Mouse (Mus musculus): ENCODE results near the gene Zfp819. TPM values are rescaled to one million over a fixed set of nuclear protein-coding genes. Genes with fewer than 3 reads are reported as not detected.

Gene Zfp819
- total RNA-seq (2014; fragmentation: Nextera tagmentation) (not detected in 2 replicates), total RNA-seq (2017) (0.05 TPM in 1 of 2 replicates, not detected in the other), polyA plus RNA-seq (2012) (not detected in 2 replicates)

- Histone ChIP-seq H3K9me3 (replicated peaks) (no peaks in the 10 kb centered on the region), H3K36me3 (replicated peaks) (no peaks in the 10 kb centered on the region), H3K27me3 (ENCODE audit: insufficient read depth, low read length) (no peaks in the 10 kb centered on the region), H3K4me3 (ENCODE audit: low read depth, low read length) (no peak within 1 kb of the TSS), H3K4me1 (ENCODE audit: insufficient read depth, low read depth, low read length) (no peaks in the 10 kb centered on the region)
- DNase-seq (ENCODE audit: low spot score) (no peak), ATAC-seq (ENCODE audit: extremely low read depth, insufficient number of reproducible peaks, low FRiP score, poor library complexity, severe bottlenecking) (no peak)
- no peak for TF ChIP-seq CTCF (IDR thresholded peaks at IDR 0.05; ENCODE audit: low read depth, low read length)
- TF ChIP-seq POLR2AphosphoS5 (IDR thresholded peaks at IDR 0.05; ENCODE audit: insufficient replicate concordance, low read depth, low read length), result no peak
- TF ChIP-seq GATA1 (IDR thresholded peaks at IDR 0.05; ENCODE audit: borderline replicate concordance, low read length), result no peak
- TF ChIP-seq GATA2 (IDR thresholded peaks at IDR 0.05; ENCODE audit: borderline replicate concordance, low read depth, low read length), result no peak
- TF ChIP-seq TAL1 (conservative IDR thresholded peaks at IDR 0.05; ENCODE audit: low read depth, low read length), result no peak
These were observed at the start of gene Zfp819 for GRCm38 (mm10) chr7:43606896-43607742. Gene Zfp819, plus strand, starts transcription at chr7:43607169.

DNA sequence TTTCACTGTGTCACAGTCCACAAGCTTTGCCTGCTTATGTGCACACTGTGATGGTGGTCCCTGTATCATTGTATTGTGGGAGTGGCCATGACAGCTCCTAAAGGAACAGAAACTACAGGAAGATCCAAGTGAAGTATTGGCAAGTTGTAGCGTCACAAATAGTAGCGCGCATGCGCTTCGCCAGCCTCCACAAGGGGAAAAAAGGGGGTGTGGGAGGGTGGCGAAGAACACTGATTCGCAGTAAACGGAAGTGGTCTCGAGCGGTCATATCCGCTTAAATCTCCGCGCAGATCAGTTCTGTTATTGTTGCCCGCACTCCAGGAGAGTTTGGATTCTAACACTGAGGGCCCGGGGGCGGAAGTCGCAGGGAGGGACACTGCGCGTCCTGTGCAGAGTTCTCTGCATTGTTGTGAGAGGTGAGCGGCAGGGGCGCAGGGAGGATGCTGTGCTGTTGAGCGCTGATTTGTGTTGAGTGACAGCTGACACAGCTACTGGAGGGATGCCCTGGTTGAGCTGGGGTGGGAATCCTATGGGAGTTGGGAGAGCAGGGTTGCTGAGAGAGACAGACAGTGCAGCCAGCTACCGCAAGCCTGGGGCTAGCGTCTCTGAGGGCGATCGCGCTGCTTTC is 44.8 kb upstream of the Zfp819 start, which contains the start of gene Zfp658:
Gene Zfp658 (plus strand): TSS at position 251 of the 628 bp plus-strand sequence.
- H3K27me3 ChIP-seq (ENCODE audit: insufficient read depth, low read length), result peaks cover 4% of the 10 kb centered on the region
- H3K9me3 ChIP-seq (replicated peaks), result no peaks in the 10 kb centered on the region
- TF ChIP-seq CTCF (IDR thresholded peaks at IDR 0.05; ENCODE audit: low read depth, low read length), result no peak
- no peak for TF ChIP-seq POLR2AphosphoS5 (IDR thresholded peaks at IDR 0.05; ENCODE audit: insufficient replicate concordance, low read depth, low read length)
- TF ChIP-seq GATA2 (IDR thresholded peaks at IDR 0.05; ENCODE audit: borderline replicate concordance, low read depth, low read length), result no peak
- TF ChIP-seq TAL1 (conservative IDR thresholded peaks at IDR 0.05; ENCODE audit: low read depth, low read length), result no peak
- DNase-seq (ENCODE audit: low spot score) (peak; percentile 17), ATAC-seq (ENCODE audit: extremely low read depth, insufficient number of reproducible peaks, low FRiP score, poor library complexity, severe bottlenecking) (peak; percentile 72)
- peak within 1 kb of the TSS; percentile 75 for H3K4me3 ChIP-seq (ENCODE audit: low read depth, low read length)
- H3K4me1 ChIP-seq (ENCODE audit: insufficient read depth, low read depth, low read length), result peaks cover 12% of the 10 kb centered on the region
- H3K36me3 ChIP-seq (replicated peaks), result peaks cover 5% of the 10 kb centered on the region

DNA sequence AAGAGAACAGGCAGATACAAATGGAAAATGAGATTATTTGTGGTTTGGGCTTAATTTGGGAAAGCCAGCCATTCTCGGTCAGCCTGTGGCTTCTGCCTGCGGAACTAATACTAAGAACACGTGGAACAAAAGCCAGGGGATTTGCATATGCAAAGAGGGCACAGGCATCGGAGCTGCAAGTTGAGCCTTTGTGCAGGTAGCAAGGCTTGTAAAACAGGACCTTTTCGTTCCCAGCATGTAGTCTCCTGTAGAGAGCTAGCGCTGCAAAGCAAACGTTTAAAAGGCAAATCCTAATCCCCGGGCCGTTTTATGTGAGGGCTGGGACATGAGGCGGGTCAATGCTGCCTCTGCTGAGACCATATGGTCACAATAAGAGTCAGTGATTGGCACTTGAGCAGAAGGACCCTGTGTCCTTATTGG is 44.3 kb upstream of the Zfp819 start:
- Histone ChIP-seq H3K36me3 (replicated peaks) (peaks cover 10% of the 10 kb centered on the region), H3K27me3 (ENCODE audit: insufficient read depth, low read length) (no peaks in the 10 kb centered on the region), H3K4me3 (ENCODE audit: low read depth, low read length) (peak overlapping the region; percentile 75), H3K4me1 (ENCODE audit: insufficient read depth, low read depth, low read length) (peaks cover 12% of the 10 kb centered on the region), H3K9me3 (replicated peaks) (no peaks in the 10 kb centered on the region)
- TF ChIP-seq GATA1 (IDR thresholded peaks at IDR 0.05; ENCODE audit: borderline replicate concordance, low read length) (no peak), GATA2 (IDR thresholded peaks at IDR 0.05; ENCODE audit: borderline replicate concordance, low read depth, low read length) (no peak), CTCF (IDR thresholded peaks at IDR 0.05; ENCODE audit: low read depth, low read length) (no peak), POLR2AphosphoS5 (IDR thresholded peaks at IDR 0.05; ENCODE audit: insufficient replicate concordance, low read depth, low read length) (no peak), TAL1 (conservative IDR thresholded peaks at IDR 0.05; ENCODE audit: low read depth, low read length) (no peak)
- DNase-seq (ENCODE audit: low spot score), result no peak
- no peak for ATAC-seq (ENCODE audit: extremely low read depth, insufficient number of reproducible peaks, low FRiP score, poor library complexity, severe bottlenecking)

DNA sequence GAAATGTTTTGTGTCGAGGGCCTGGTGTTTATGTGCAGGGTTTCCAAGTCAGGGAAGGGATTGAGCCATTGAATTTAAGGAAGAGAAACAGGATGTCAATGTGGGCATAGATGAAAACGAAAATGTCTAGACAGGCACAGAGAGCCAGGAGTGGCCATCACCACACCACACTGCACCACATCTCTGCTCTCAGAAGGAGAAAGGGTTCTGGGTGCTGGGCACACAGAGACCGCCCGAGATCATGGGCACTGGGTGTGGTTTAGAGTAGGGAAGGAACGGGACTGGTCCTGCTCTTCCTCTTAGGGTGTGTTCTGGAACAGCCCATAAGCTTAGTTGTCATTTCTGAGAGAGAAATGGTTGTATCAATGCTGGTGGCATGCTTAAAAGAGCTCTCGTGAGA is 43.7 kb upstream of the Zfp819 start:
- Histone ChIP-seq H3K27me3 (ENCODE audit: insufficient read depth, low read length) (no peaks in the 10 kb centered on the region), H3K9me3 (replicated peaks) (no peaks in the 10 kb centered on the region), H3K4me3 (ENCODE audit: low read depth, low read length) (no peak overlapping the region), H3K36me3 (replicated peaks) (peaks cover 13% of the 10 kb centered on the region), H3K4me1 (ENCODE audit: insufficient read depth, low read depth, low read length) (peaks cover 12% of the 10 kb centered on the region)
- DNase-seq (ENCODE audit: low spot score) (no peak), ATAC-seq (ENCODE audit: extremely low read depth, insufficient number of reproducible peaks, low FRiP score, poor library complexity, severe bottlenecking) (no peak)
- TF ChIP-seq GATA1 (IDR thresholded peaks at IDR 0.05; ENCODE audit: borderline replicate concordance, low read length) (no peak), GATA2 (IDR thresholded peaks at IDR 0.05; ENCODE audit: borderline replicate concordance, low read depth, low read length) (no peak), POLR2AphosphoS5 (IDR thresholded peaks at IDR 0.05; ENCODE audit: insufficient replicate concordance, low read depth, low read length) (no peak), TAL1 (conservative IDR thresholded peaks at IDR 0.05; ENCODE audit: low read depth, low read length) (no peak), CTCF (IDR thresholded peaks at IDR 0.05; ENCODE audit: low read depth, low read length) (no peak)

DNA sequence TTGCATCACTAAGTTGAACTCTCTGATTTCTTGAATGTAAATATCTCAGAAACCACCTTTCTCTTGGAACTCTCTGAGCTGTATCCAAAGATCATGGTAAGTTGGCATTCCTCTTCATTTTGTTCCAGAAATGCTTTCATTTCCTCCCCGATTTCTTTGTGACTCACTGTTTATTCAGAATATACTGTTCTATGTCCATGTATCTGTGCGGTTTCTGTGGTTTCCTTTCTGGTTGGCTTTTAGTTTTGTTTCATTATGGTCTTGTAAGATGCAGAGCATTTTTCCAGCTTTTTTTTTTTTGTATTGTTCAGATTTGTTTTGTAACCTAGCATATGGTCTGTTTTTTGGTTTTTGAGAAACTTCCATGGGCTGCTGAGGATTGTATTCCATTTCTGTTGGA is 35.8 kb upstream of the Zfp819 start:
- DNase-seq (ENCODE audit: low spot score) (no peak), ATAC-seq (ENCODE audit: extremely low read depth, insufficient number of reproducible peaks, low FRiP score, poor library complexity, severe bottlenecking) (no peak)
- H3K4me3 ChIP-seq (ENCODE audit: low read depth, low read length), result no peak overlapping the region
- TF ChIP-seq POLR2AphosphoS5 (IDR thresholded peaks at IDR 0.05; ENCODE audit: insufficient replicate concordance, low read depth, low read length) (no peak), TAL1 (conservative IDR thresholded peaks at IDR 0.05; ENCODE audit: low read depth, low read length) (no peak), GATA1 (IDR thresholded peaks at IDR 0.05; ENCODE audit: borderline replicate concordance, low read length) (no peak), GATA2 (IDR thresholded peaks at IDR 0.05; ENCODE audit: borderline replicate concordance, low read depth, low read length) (no peak), CTCF (IDR thresholded peaks at IDR 0.05; ENCODE audit: low read depth, low read length) (no peak)
- no peaks in the 10 kb centered on the region for H3K9me3 ChIP-seq (replicated peaks)
- peaks cover 33% of the 10 kb centered on the region for H3K36me3 ChIP-seq (replicated peaks)
- H3K4me1 ChIP-seq (ENCODE audit: insufficient read depth, low read depth, low read length), result no peaks in the 10 kb centered on the region
- H3K27me3 ChIP-seq (ENCODE audit: insufficient read depth, low read length), result no peaks in the 10 kb centered on the region

All from G1E (cell line).